Comparison of ENCODE assay signal across 20 mouse cellular contexts in genomic region chr8:10598889-10599288, GRCm38 (mm10).
"Had no signal": no experiment of that assay in that cellular context is flagged by ENCODE, and none has a peak within 500 bp of the region (broad histone marks: within the 10 kb centered on the region; RNA-seq: fewer than 3 reads in every experiment).

No protein-coding gene starts in this region.

- ATAC-seq: intestine, embryonic 16.5 days; midbrain, embryonic 15.5 days had no signal

- H3K9ac ChIP-seq: limb, embryonic 13.5 days; lung, embryonic 15.5 days; midbrain, embryonic 12.5 days; midbrain, embryonic 15.5 days; neural tube, embryonic 12.5 days; neural tube, embryonic 15.5 days; stomach, embryonic 15.5 days had no signal

- DNase-seq: kidney, adult 18-20 months; kidney, adult 9 months; kidney, postnatal 14 days; kidney, postnatal 4 days; lung, adult 18-20 months; lung, postnatal 10 days; lung, postnatal 36 days; right cerebral cortex, adult 18-20 months; right cerebral cortex, postnatal 14 days; spleen, adult 18-20 months; thymus, postnatal 25 days had no signal

- H3K27me3 ChIP-seq: limb, embryonic 13.5 days; lung, embryonic 15.5 days; midbrain, embryonic 15.5 days; neural tube, embryonic 12.5 days; neural tube, embryonic 15.5 days; stomach, embryonic 15.5 days had no signal

- H3K9me3 ChIP-seq: limb, embryonic 10.5 days; limb, embryonic 13.5 days; lung, embryonic 15.5 days; midbrain, embryonic 12.5 days; midbrain, embryonic 15.5 days; neural tube, embryonic 12.5 days; neural tube, embryonic 15.5 days; stomach, embryonic 15.5 days had no signal

- H3K27ac ChIP-seq: limb, embryonic 10.5 days; limb, embryonic 13.5 days; lung, embryonic 15.5 days; midbrain, embryonic 12.5 days; midbrain, embryonic 15.5 days; neural tube, embryonic 12.5 days; neural tube, embryonic 15.5 days; stomach, embryonic 15.5 days had no signal

- H3K36me3 ChIP-seq: limb, embryonic 10.5 days; limb, embryonic 13.5 days; lung, embryonic 15.5 days; midbrain, embryonic 12.5 days; midbrain, embryonic 15.5 days; neural tube, embryonic 12.5 days; neural tube, embryonic 15.5 days; stomach, embryonic 15.5 days had no signal

- H3K4me2 ChIP-seq: limb, embryonic 13.5 days; lung, embryonic 15.5 days; midbrain, embryonic 12.5 days; midbrain, embryonic 15.5 days; neural tube, embryonic 12.5 days; neural tube, embryonic 15.5 days; stomach, embryonic 15.5 days had no signal

- H3K4me3 ChIP-seq: limb, embryonic 10.5 days; limb, embryonic 13.5 days; lung, embryonic 15.5 days; midbrain, embryonic 12.5 days; midbrain, embryonic 15.5 days; neural tube, embryonic 12.5 days; neural tube, embryonic 15.5 days; stomach, embryonic 15.5 days had no signal

- H3K4me1 ChIP-seq: limb, embryonic 13.5 days; lung, embryonic 15.5 days; stomach, embryonic 15.5 days had no signal
